Mouse (Mus musculus) CH12.LX (cell line): ENCODE results near the gene Tuba8. TPM values are rescaled to one million over a fixed set of nuclear protein-coding genes. Genes with fewer than 3 reads are reported as not detected.

ENCODE experiments used
- DNase-seq: peaks from one replicate; pipeline ENCODE4 v3.0.0-alpha.2; 2013; ENCODE audit errors: extremely low read depth
- H3K27ac ChIP-seq: 2 replicates; pipeline ENCODE4 v1.5.1; 2012; ENCODE audit warnings: low read depth, mild to moderate bottlenecking, control low read depth, moderate library complexity; ENCODE audit not compliant: insufficient read depth
- H3K27me3 ChIP-seq: replicated peaks from 2 replicates; pipeline ENCODE3; 2012; ENCODE audit warnings: inconsistent platforms
- H3K36me3 ChIP-seq, 2 experiments: replicated peaks in 1 of 2; 2 replicates each; pipeline versions ENCODE3 to v1.6.1; 2012; ENCODE audit warnings: inconsistent platforms in 1 of 2, low read length in 1 of 2, mild to moderate bottlenecking in 1 of 2, mixed read lengths in 1 of 2, moderate library complexity in 1 of 2; ENCODE audit not compliant: control insufficient read depth in 1 of 2, insufficient read depth in 1 of 2
- H3K4me1 ChIP-seq, 2 experiments: 2 replicates each; pipeline ENCODE4 v1.6.1; 2012; ENCODE audit warnings: inconsistent platforms in 1 of 2, moderate library complexity in 1 of 2; ENCODE audit not compliant: insufficient read depth in 2 of 2, control insufficient read depth in 1 of 2
- H3K4me2 ChIP-seq: 2 replicates; pipeline ENCODE4 v1.6.1; 2012; ENCODE audit warnings: low read depth, mild to moderate bottlenecking, control low read depth; ENCODE audit not compliant: poor library complexity, insufficient read depth, severe bottlenecking
- H3K4me3 ChIP-seq, 3 experiments: fragments of 150-350 bp in 1 of 3; sonication (generic) in 1 of 3; replicated peaks in 1 of 3; 2 replicates each; pipeline versions ENCODE3 to v1.5.1; 2011 to 2012; ENCODE audit warnings: low read depth in 2 of 3, low read length in 2 of 3, mild to moderate bottlenecking in 2 of 3, moderate library complexity in 2 of 3, control low read depth in 1 of 3, improper control_type of control experiment in 1 of 3, inconsistent platforms in 1 of 3, mixed read lengths in 1 of 3; ENCODE audit not compliant: poor library complexity in 1 of 3
- H3K79me2 ChIP-seq: replicated peaks from 2 replicates; pipeline ENCODE4 v1.6.1; 2012; ENCODE audit warnings: mild to moderate bottlenecking, moderate library complexity; ENCODE audit not compliant: control insufficient read depth, poor library complexity, insufficient read depth, severe bottlenecking; ENCODE audit errors: extremely low read depth
- H3K9ac ChIP-seq: 2 replicates; pipeline ENCODE4 v1.6.1; 2012; ENCODE audit warnings: low read depth, mild to moderate bottlenecking, control low read depth, moderate library complexity; ENCODE audit not compliant: insufficient read depth
- H3K9me3 ChIP-seq: replicated peaks from 2 replicates; pipeline ENCODE3; 2012; ENCODE audit warnings: low read length, inconsistent platforms, mixed read lengths
- CHD1 ChIP-seq: IDR thresholded peaks from 2 replicates; pipeline ENCODE4 v1.6.1; 2012; ENCODE audit warnings: low read depth, low read length, improper control_type of control experiment, inconsistent platforms
- E2F4 ChIP-seq: IDR thresholded peaks from 2 replicates; pipeline ENCODE4 v1.6.1; 2011; ENCODE audit warnings: low read depth, low read length, improper control_type of control experiment; ENCODE audit not compliant: insufficient replicate concordance
- ELF1 ChIP-seq: IDR thresholded peaks from 2 replicates; pipeline ENCODE4 v1.6.1; 2014; ENCODE audit warnings: low read depth, mild to moderate bottlenecking, inconsistent platforms, low read length, improper control_type of control experiment
- EP300 ChIP-seq: IDR thresholded peaks from 2 replicates; pipeline ENCODE4 v1.6.1; 2011; ENCODE audit warnings: low read length, improper control_type of control experiment
- ETS1 ChIP-seq: conservative IDR thresholded peaks from 2 replicates; pipeline ENCODE4 v1.6.1; 2012; ENCODE audit warnings: low read depth, mild to moderate bottlenecking, inconsistent platforms, low read length, improper control_type of control experiment, moderate library complexity
- GABPA ChIP-seq: IDR thresholded peaks from 2 replicates; pipeline ENCODE4 v1.6.1; 2012; ENCODE audit warnings: low read depth, low read length, improper control_type of control experiment, inconsistent platforms; ENCODE audit not compliant: insufficient replicate concordance
- HCFC1 ChIP-seq: IDR thresholded peaks from 2 replicates; pipeline ENCODE4 v1.6.1; 2012; ENCODE audit warnings: low read depth, mild to moderate bottlenecking, inconsistent platforms, low read length, improper control_type of control experiment
- JUN ChIP-seq: IDR thresholded peaks from 2 replicates; pipeline ENCODE4 v1.6.1; 2011; ENCODE audit warnings: low read depth, mild to moderate bottlenecking, low read length, improper control_type of control experiment, moderate library complexity; ENCODE audit not compliant: insufficient read depth
- JUND ChIP-seq: conservative IDR thresholded peaks from 2 replicates; pipeline ENCODE4 v1.6.1; 2011; ENCODE audit warnings: low read depth, low read length, improper control_type of control experiment
- MAFK ChIP-seq: IDR thresholded peaks from 2 replicates; pipeline ENCODE4 v1.6.1; 2011; ENCODE audit warnings: low read length, improper control_type of control experiment; ENCODE audit not compliant: insufficient replicate concordance
- MEF2A ChIP-seq: IDR thresholded peaks from 2 replicates; pipeline ENCODE4 v1.6.1; 2014; ENCODE audit warnings: low read depth, mild to moderate bottlenecking, inconsistent platforms, low read length, improper control_type of control experiment, borderline replicate concordance
- MXI1 ChIP-seq: IDR thresholded peaks from 2 replicates; pipeline ENCODE4 v1.6.1; 2011; ENCODE audit warnings: mild to moderate bottlenecking, low read depth, low read length, improper control_type of control experiment
- MYC ChIP-seq: IDR thresholded peaks from 2 replicates; pipeline ENCODE4 v1.6.1; 2011; ENCODE audit warnings: low read depth, mild to moderate bottlenecking, improper control_type of control experiment, low read length
- NELFE ChIP-seq: IDR thresholded peaks from 2 replicates; pipeline ENCODE4 v1.6.1; 2011; ENCODE audit warnings: low read depth, low read length, improper control_type of control experiment
- NRF1 ChIP-seq: IDR thresholded peaks from 2 replicates; pipeline ENCODE4 v1.6.1; 2014; ENCODE audit warnings: low read depth, mild to moderate bottlenecking, inconsistent platforms, low read length, improper control_type of control experiment, moderate library complexity
- POLR2AphosphoS2 ChIP-seq: IDR thresholded peaks from 2 replicates; pipeline ENCODE4 v1.6.1; 2011; ENCODE audit warnings: low read depth, low read length, improper control_type of control experiment
- RCOR1 ChIP-seq: conservative IDR thresholded peaks from 2 replicates; pipeline ENCODE4 v1.6.1; 2012; ENCODE audit warnings: low read depth, mild to moderate bottlenecking, inconsistent platforms, low read length, improper control_type of control experiment
- SIN3A ChIP-seq: IDR thresholded peaks from 2 replicates; pipeline ENCODE4 v1.6.1; 2012; ENCODE audit warnings: low read length, improper control_type of control experiment, inconsistent platforms
- SMC3 ChIP-seq: IDR thresholded peaks from 2 replicates; pipeline ENCODE4 v1.6.1; 2011; ENCODE audit warnings: low read depth, low read length, improper control_type of control experiment
- TBP ChIP-seq: conservative IDR thresholded peaks from 2 replicates; pipeline ENCODE4 v1.6.1; 2011; ENCODE audit warnings: low read depth, low read length, improper control_type of control experiment
- UBTF ChIP-seq: IDR thresholded peaks from 2 replicates; pipeline ENCODE4 v1.6.1; 2012; ENCODE audit warnings: low read depth, mild to moderate bottlenecking, inconsistent platforms, low read length, improper control_type of control experiment, moderate library complexity
- ZC3H11A ChIP-seq: IDR thresholded peaks from 2 replicates; pipeline ENCODE4 v1.6.1; 2012; ENCODE audit warnings: low read depth, mild to moderate bottlenecking, inconsistent platforms, low read length, improper control_type of control experiment
- ZMIZ1 ChIP-seq: IDR thresholded peaks from 2 replicates; pipeline ENCODE4 v1.6.1; 2012; ENCODE audit warnings: low read depth, mild to moderate bottlenecking, inconsistent platforms, low read length, improper control_type of control experiment
- ZNF384 ChIP-seq: IDR thresholded peaks from 2 replicates; pipeline ENCODE4 v1.6.1; 2012; ENCODE audit warnings: low read depth, low read length, improper control_type of control experiment, inconsistent platforms
- dilution Hi-C: fragments of 300-500 bp; cut with MboI; formaldehyde crosslinking; loops from 2 replicates; pipeline ENCODE4 v1.14.3; 2020; ENCODE audit warnings: low sequenced_read_pairs; ENCODE audit not compliant: extremely low pct_unique_long_range_greater_than_20kb, extremely low pct_ligation_motif_present
- in situ Hi-C: fragments of 300-500 bp; cut with MboI; formaldehyde crosslinking; loops from 3 replicates; pipeline ENCODE4 v1.14.3; 2019; ENCODE audit warnings: low sequenced_read_pairs, low pct_ligation_motif_present, low pct_unique_long_range_greater_than_20kb, mixed read lengths
- polyA plus RNA-seq: library from polyadenylated mRNA; unstranded; fragments of >175 nt; gene quantifications from 2 replicates; pipeline ENCODE4 v1.2.1, GENCODE M21; 2012; ENCODE audit warnings: low read depth; ENCODE audit not compliant: insufficient read length
- total RNA-seq, 2 experiments: library from RNA; depleted of rRNA; stranded (reverse); fragments of 300-350 nt in 1 of 2; fragments of >200 nt in 1 of 2; gene quantifications; 2 replicates each; pipeline ENCODE4 v1.2.3; 2012 to 2014

Gene Tuba8
- total and polyA plus RNA-seq, 3 experiments, result not detected

DNA sequence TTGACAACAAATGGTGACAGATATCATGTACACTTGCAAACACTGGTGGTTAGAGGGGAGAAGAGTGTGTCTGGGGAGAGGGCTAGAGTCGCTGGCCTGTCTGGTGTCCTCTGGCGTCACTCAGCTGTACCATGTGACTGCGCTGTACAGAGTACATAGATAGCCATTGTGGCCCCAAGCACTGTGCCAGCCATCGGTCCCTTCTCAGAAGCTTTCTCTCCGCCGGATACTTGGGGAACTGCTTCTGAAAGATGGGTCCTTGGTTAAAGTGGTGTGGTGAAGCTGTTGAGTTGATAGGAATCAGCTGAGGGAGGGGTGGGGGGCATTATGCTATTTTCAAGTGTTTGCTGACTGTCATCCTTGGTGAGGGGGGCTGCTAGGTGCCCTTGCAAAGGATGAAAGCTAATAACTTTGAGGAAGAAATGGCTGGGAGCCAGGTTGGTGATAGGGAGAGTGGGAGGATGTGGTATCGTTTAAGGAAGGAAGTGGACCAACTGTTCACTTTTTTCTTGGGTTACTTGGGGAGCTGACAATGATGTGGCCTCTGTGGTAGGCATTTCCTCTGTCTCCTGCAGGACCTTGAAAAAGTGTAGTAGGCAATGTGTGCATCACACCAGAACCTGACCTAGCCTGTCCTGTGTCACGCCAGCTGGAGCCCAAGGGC is 4.3 kb downstream of the Tuba8 start:
- in situ Hi-C loops (no loop called here), dilution Hi-C loops (no loop called here)
- no peak overlapping the region for H3K27ac ChIP-seq
- H3K9ac ChIP-seq, result no peak overlapping the region
- H3K9me3 ChIP-seq, result peaks cover 6% of the 10 kb centered on the region
- no peaks in the 10 kb centered on the region for H3K36me3 ChIP-seq
- H3K79me2 ChIP-seq, result no peaks in the 10 kb centered on the region
- no peak overlapping the region for H3K4me2 ChIP-seq
- H3K4me3 ChIP-seq, result no peak overlapping the region
- TF ChIP-seq UBTF, result no peak
- no peak for TF ChIP-seq EP300
- H3K4me1 ChIP-seq, result peaks cover 4 to 6% of the 10 kb centered on the region in 2 experiments; a peak in 3 of 4 replicates
- no peaks in the 10 kb centered on the region for H3K27me3 ChIP-seq
- DNase-seq, result no peak

DNA sequence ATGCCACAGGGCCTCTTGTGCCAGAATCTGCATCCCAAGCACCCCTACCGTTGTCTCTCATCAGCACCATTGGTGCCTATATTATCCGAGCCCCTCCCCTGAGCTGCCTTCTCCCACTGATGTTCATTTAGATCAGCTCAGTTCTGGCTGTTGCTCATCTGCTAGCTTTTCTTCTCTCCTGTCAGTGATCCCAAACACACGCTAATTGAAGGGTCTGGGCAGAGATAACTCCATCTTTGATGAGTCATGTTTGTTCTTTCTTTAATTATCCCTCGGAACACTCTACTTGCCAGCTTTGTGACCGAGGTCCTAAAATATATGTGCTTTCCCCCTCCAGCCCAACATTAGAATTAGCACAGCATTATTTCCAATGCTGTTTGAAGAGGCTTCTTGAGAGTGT is 4.8 kb downstream of the Tuba8 start:
- dilution Hi-C loops, result no loop called here
- in situ Hi-C loops, result no loop called here
- Histone ChIP-seq H3K4me3 (no peak overlapping the region), H3K9me3 (peaks cover 6% of the 10 kb centered on the region), H3K9ac (no peak overlapping the region), H3K79me2 (no peaks in the 10 kb centered on the region), H3K27me3 (no peaks in the 10 kb centered on the region), H3K36me3 (no peaks in the 10 kb centered on the region), H3K4me2 (no peak overlapping the region), H3K4me1 (peaks cover 4 to 5% of the 10 kb centered on the region in 2 experiments; a peak in 3 of 4 replicates), H3K27ac (no peak overlapping the region)
- no peak for DNase-seq
- no peak for TF ChIP-seq ELF1
- TF ChIP-seq MEF2A, result no peak
- no peak for TF ChIP-seq ZC3H11A
- TF ChIP-seq HCFC1, result no peak
- no peak for TF ChIP-seq NELFE
- TF ChIP-seq RCOR1, result no peak
- no peak for TF ChIP-seq EP300
- TF ChIP-seq NRF1, result no peak
- TF ChIP-seq CHD1, result no peak

DNA sequence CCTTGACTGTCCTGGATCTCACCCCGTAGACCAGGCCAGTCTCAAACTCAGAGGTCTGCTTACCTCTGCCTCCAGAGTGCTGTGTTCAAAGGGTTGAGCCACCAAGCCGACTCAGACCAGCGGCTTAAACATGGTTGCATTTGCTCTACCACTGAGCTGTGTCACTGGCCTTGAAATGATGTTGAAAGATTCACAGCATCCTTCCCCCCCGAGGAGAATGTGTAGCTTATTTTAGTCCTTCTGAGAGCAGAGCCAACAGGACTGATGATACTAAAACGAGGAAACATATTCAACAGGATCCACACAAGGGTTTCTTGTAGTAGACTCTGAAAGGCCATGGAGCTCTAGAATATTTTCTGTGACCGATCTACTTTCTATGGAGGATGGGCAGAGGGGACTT is 5.4 kb downstream of the Tuba8 start:
- no peak for DNase-seq
- Histone ChIP-seq H3K4me1 (peaks cover 2 to 4% of the 10 kb centered on the region in 2 experiments; a peak in 3 of 4 replicates), H3K9ac (no peak overlapping the region), H3K4me3 (no peak overlapping the region), H3K27me3 (no peaks in the 10 kb centered on the region), H3K36me3 (no peaks in the 10 kb centered on the region), H3K4me2 (no peak overlapping the region), H3K9me3 (peaks cover 6% of the 10 kb centered on the region), H3K79me2 (no peaks in the 10 kb centered on the region), H3K27ac (no peak overlapping the region)
- in situ Hi-C loops, result no loop called here
- dilution Hi-C loops, result no loop called here
- TF ChIP-seq GABPA, result no peak
- TF ChIP-seq MYC, result no peak
- no peak for TF ChIP-seq SMC3
- TF ChIP-seq CHD1, result no peak
- no peak for TF ChIP-seq MAFK
- TF ChIP-seq ETS1, result no peak
- TF ChIP-seq JUND, result no peak
- TF ChIP-seq MXI1, result no peak
- no peak for TF ChIP-seq NELFE
- no peak for TF ChIP-seq TBP
- TF ChIP-seq NRF1, result no peak
- TF ChIP-seq JUN, result no peak
- TF ChIP-seq E2F4, result no peak
- TF ChIP-seq UBTF, result no peak
- no peak for TF ChIP-seq RCOR1
- no peak for TF ChIP-seq POLR2AphosphoS2
- TF ChIP-seq SIN3A, result no peak
- TF ChIP-seq ELF1, result no peak
- TF ChIP-seq ZMIZ1, result no peak
- no peak for TF ChIP-seq ZNF384
